Mouse (Mus musculus): ENCODE measurements around the gene Acp1.

Gene Acp1

GRCm38 (mm10) chr12:30911261-30912047, at the start of gene Acp1, which contains the start of gene Sh3yl1:
TSS of gene Acp1 (minus strand) at chr12:30911589.
TSS of gene Sh3yl1 (plus strand) at chr12:30911668.
- DNase-seq (ENCODE audit: low read depth, low spot score), result peak; percentile 76

- no peak for DNase-seq (ENCODE audit: low read depth, low spot score)
Measured at GRCm38 (mm10) chr12:30944197-30944596, 32.8 kb upstream of the Acp1 start.

DNA sequence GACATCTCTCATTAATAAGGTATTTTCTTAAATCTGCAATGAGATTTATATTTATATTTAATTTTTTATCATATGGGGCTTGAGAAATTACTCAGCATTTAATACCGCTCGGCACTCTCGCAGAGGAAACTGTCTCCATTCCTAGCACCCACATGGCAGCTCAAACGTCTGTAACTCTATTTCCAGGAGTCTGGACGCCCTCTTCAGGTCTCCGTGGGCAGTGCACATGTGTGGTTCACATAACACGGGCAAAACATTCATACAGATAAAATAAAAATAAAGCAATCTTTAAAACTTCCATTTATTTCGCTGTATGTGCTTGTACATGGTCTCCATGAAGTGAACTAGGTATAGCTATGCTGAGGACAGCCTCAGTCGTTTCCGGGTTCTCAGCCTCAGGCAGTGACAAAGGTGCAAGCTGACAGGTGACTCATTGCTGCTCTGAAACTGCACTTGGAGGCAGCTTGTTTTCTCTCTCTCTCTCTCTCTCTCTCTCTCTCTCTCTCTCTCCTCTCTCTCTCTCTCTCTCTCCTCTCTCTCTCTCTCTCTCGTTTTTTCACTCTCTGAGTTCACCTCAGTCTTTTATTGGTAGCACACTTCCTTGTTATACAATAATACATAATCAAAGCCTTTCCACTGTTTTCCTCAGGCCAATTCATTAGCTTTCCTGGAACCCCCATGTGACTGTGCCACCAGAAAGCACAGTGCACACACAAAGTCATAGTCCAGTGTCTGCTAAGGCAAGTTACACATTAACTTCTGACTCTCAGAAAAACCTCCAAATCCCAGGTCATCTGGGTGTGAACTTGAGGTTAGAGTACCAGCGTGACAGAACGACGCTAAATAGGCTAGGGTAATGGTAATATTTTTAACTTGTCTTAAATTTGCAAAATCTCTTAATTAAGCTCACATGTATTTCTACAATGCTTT, 31.9 kb upstream of the Acp1 start:
- no peak for DNase-seq (ENCODE audit: low read depth, low spot score)

GRCm38 (mm10) chr12:30936899-30937298, 25.5 kb upstream of the Acp1 start:
- DNase-seq (ENCODE audit: low read depth, low spot score), result no peak

DNA sequence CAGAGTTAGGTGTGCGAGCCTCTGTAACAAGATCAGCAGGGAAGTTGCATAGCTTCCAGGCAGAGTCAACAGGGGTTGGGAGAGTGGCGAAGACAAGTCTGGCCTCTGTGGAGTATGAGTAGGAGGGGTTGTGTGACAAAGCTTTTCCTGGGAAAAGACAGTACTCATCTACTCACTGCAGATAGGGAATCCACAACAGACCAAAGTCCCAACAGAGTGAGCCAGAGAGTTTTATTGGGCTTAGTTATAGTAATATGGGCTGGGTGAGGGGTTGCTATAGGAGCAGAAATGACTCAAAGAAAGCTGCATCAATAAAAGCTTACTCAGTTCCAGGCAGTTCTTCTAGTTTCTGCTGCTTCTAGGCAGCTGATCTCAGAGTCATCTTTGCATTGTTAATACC, 21.9 kb upstream of the Acp1 start:
- no peak for DNase-seq (ENCODE audit: low read depth, low spot score)

DNA sequence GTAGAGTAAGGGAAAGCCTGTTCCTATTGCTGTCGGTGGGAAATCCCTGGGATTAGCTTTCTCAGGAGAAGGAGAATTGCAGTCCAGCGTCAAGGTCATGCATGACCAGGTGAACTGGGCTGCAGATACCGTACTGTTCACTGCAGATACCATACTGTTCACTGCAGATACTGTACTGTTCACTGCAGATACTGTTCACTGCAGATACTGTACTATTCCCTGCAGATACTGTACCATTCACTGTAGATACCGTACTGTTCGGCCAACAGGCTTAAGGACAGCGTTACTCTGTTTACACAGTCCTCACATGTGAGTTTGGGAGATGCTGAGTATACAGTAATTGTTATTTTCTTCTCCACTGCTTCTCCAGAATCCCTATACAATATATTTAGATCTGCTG, 16.8 kb upstream of the Acp1 start:
- no peak for DNase-seq (ENCODE audit: low read depth, low spot score)

DNA sequence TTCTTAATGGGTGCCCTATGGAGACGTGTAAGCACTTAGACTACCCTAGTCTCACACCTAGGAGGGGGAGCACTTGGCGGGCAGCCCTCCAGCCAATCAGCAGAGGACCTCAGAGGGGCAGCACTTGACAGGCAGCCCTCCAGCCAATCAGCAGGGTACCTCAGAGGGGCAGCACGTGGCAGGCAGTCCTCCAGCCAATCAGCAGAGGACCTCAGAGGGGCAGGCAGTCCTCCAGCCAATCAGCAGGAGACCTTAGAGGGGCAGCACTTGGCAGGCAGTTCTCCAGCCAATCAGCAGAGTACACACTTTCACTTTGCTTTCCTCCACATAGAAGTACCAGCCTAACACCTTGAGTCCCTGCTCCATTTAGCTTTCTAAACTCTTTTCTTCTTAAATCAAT, 11.0 kb upstream of the Acp1 start:
- no peak for DNase-seq (ENCODE audit: low read depth, low spot score)

GRCm38 (mm10) chr12:30912840-30913239, 1.5 kb upstream of the Acp1 start:
- DNase-seq (ENCODE audit: low read depth, low spot score), result no peak

GRCm38 (mm10) chr12:30912048-30912381, 626 bp upstream of the Acp1 start:
- no peak for DNase-seq (ENCODE audit: low read depth, low spot score)

DNA sequence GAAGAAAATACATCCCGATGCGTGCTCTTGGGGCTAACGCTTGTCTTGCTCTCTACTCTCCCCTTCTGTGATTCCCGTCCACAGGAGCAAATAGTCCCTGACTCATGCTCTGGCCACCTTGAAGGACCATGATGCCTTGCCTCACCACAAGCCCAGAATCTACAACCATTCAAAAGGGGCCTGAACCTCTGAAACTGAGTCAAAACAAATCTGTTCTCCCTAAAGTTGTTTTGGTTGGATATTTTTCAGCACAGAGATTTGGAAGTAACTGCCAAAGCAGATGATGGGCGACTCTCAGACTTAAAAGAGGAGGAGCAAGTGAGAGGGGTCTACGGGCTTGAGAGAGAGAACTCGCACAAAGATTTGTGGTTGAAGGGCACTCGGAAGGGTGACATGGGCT, 529 bp downstream of the Acp1 start:
- DNase-seq (ENCODE audit: low read depth, low spot score), result no peak

DNA sequence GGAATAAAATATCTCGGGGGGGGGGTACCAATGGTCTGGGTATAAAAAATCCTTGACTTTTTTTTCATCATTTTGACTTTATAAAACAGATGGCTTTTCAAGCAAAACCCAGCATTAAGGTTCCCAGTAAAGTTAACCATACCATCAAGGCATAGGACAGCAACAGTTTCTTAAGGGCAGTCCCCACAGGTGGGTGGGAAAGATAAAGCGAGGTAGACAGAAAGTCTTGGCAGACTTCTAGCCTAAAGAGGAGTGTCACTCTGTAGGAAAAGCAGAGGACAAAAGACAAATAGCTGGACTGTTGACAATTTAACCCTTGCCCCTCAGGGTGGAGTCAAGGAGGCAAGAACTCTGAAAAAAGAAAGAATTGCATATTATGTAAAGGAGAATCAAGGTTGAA, 1.5 kb downstream of the Acp1 start:
- DNase-seq (ENCODE audit: low read depth, low spot score), result no peak

DNA sequence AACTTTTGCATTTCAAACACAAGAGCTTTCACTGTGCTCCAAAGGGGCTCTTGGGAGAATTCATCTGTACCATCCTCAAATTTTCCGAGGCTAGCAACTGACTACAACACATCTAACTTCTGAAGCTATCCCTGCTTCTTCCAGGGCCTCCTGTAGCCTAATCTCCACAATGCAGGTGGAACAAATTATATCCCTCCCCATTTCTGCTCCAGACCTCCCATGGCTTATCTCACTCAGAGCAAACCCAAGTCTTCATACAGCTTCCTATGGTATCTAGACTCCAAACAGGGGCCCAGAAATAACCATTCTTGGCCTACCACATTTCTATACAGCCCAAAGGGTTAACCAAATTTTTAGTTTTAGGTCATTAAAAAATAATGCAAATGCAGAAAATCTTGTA, 2.7 kb downstream of the Acp1 start:
- DNase-seq (ENCODE audit: low read depth, low spot score), result no peak

- DNase-seq (ENCODE audit: low read depth, low spot score), result no peak
Measured at GRCm38 (mm10) chr12:30897039-30897438, 14.3 kb downstream of the Acp1 start.

- no peak for DNase-seq (ENCODE audit: low read depth, low spot score)
Measured at GRCm38 (mm10) chr12:30891438-30891837, 20.0 kb downstream of the Acp1 start.

DNA sequence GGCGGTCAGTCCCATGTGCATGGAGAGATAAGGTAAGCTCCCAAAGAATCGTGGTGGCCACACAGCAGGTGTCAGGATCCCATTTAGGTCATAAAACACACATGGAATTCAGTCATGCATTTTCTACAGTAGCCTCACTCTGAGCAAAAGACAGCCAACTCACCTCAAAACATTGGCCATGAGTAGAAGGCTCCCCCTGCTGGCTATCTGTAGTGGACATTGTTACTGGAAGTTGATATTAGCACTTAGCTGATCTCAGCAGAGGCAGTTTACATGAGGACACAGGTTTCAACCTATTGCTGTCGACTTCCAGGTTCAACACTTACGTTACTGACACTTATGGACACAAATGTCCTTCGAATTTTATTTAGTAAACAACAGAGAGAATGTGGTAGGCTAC, 21.3 kb downstream of the Acp1 start:
- no peak for DNase-seq (ENCODE audit: low read depth, low spot score)

GRCm38 (mm10) chr12:30888003-30888402, 23.4 kb downstream of the Acp1 start:
- no peak for DNase-seq (ENCODE audit: low read depth, low spot score)

GRCm38 (mm10) chr12:30885891-30886290, 25.5 kb downstream of the Acp1 start:
- DNase-seq (ENCODE audit: low read depth, low spot score), result no peak

DNA sequence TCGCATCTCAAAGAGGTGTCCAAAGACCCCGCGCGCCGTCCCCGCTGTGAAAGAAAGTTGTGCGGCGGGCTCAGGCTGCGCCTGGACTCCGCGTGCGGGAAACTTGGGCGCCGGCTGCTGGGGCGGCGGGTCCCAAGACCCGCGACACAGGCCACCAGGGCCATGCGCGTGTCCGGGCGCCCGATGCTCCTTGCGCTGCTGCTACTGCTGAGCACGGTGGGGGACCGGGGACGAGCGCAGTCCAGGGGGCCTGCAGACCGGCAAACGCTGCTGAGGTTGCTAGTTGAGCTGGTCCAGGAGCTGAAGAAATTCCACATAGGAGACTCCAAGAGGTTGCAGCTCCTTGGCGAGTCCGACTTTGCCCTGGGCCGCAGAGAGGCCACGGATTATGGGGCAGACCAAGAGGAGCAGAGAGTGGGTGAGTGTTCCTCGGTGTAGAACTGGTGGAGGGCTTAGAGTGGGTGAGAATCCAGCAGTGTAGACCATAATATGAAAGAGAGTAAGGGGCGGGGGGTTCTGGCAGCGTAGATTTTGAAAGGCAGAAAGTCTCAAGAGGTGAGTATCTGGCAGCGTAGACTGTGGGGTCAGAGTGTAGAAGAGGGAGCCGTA, 26.7 kb downstream of the Acp1 start:
- DNase-seq (ENCODE audit: low read depth, low spot score), result no peak

- no peak for DNase-seq (ENCODE audit: low read depth, low spot score)
Measured at GRCm38 (mm10) chr12:30883986-30884621, 27.3 kb downstream of the Acp1 start, which contains the start of gene Alkal2. TSS of gene Alkal2 (plus strand) at chr12:30884322.

- no peak for DNase-seq (ENCODE audit: low read depth, low spot score)
Measured at GRCm38 (mm10) chr12:30883592-30883985, 27.8 kb downstream of the Acp1 start.

GRCm38 (mm10) chr12:30879447-30879846, 31.9 kb downstream of the Acp1 start:
- no peak for DNase-seq (ENCODE audit: low read depth, low spot score)

DNA sequence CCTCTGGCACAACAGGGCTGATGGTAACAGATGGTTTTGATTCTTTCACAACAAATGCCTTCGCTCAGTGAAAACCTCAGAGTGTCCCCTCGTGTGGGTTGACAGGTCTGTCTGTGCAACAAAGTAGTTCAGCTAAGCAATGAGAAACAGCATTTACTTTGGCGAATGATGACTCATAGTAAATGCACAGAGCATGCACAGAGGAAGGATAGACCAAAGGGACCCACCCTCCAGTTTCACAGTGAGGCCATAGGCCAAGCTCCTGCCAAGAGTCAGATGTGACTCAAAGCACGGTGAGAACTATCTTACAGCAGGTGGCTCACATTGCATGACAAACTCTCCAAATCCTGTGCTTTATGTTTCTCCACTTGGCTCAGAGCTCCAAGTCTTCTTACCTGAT, 45.6 kb downstream of the Acp1 start:
- no peak for DNase-seq (ENCODE audit: low read depth, low spot score)
